Mouse (Mus musculus): ENCODE data around the gene Ncapd3.
A peak's percentile ranks its signal among the peaks of the same experiment; 100 is the strongest.

Ncapd3 gene

DNA sequence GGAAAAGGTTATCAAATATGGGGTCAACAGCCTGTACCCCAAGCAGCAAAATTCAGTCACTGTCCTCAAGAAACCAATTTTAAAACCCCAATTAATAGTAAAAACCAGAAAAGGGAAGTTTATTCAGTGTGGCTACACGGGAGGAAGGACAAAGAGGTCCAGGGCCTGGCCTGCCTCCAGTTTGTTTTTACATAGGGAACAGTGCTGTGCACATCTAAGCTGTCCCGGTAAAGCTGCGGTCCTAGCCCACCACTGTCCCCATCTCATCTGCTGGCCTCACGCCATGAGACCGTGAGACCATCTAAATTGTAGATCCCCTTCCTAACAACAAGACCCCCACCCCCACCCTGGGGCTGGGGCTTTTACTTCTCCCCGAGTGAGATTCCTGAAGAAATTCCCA is 95.5 kb downstream of the Ncapd3 start:
- no peak for DNase-seq

DNA sequence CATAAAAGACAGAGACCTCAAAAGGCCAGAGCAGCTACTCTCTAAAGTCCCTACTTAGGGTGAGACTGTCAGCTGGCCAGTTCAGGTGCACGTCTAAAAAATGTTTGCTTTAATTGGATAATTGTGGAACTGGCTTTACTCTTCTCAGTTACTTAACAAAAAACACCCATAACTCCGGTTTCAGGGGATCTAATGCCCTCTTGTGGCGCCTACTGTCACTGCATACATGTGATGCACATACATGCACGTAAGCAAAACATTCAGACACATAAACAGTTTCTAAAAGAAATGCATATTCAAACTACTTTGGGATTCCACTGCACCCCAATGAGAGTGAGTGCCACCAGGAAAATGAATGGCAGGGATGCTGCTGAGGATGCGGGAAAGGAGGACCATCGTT is 96.6 kb downstream of the Ncapd3 start:
- DNase-seq, result no peak

DNA sequence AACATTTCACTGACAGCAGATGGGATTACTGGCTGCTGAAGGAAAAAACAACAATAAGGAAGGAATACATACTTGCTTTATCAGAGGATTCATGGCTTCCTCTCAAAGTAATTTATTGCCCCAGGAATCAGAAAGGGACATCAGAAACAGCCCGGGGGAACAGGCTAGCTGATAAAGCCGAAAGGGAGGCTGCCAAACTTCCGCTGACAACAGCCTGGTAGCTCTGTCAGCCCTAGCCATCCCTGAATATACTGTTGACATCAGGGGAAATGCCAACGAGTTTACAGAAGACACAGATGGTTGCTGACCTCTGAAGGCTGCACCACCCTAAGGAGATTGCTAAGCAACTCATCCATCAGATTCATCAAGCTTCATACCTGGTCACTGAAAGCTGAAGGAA is 98.7 kb downstream of the Ncapd3 start:
- no peak for DNase-seq

DNA sequence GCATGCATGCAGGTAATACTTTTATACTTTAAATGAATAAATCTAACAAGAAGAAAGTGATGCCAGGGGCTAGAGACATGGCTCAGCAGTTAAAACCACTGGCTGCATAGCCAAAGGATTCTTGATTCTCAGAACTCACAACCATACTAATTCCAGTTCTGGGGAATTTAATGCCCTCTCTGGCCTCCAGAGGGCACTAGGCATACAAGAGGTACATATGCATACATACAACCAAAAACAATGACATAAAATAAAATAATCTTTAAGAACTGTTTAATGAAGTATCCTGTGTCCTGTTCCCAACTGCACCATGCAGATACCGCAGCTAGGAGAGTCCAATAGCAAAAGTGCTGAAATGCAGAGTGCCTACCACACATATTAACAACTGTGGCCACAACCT is 104.4 kb downstream of the Ncapd3 start:
- DNase-seq, result peak; percentile 56

DNA sequence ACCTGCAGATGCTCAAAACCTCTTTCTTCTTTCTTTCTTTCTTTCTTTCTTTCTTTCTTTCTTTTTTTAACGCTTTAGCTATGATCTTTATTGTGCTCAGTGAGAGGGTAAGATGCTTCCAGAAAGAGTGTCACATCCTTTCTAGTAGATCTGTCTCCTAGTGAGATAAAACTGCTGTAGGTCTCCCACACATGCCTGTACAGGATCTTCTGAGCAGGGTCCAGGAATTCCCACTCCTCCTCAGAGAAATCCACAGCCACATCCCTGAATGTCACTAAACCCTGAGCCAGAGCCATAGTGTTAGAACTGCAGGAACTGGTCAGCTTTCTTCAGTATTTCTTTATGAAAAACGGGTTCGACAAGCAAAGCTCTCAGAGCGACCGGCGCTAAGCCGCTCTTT is 105.4 kb downstream of the Ncapd3 start:
- DNase-seq, result no peak

DNA sequence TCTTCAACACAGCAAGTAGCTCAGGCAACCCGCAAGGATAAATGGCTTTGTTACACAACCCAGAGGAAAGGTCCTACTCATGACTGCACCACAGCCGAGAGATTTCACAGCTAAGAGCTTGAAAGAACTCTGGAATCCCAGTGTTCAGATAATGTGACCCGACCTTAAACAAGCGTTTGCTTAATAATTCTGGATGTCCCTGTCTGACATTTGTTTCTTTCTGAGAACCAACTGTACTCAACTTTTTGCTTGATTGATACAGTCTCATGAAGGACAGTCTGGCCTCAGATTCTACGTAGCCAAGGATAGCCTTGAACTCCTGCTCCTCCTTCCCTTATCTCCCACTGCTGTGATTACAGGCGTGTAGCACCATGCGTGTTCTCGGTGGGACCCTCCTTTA is 106.7 kb downstream of the Ncapd3 start:
- DNase-seq, result no peak

DNA sequence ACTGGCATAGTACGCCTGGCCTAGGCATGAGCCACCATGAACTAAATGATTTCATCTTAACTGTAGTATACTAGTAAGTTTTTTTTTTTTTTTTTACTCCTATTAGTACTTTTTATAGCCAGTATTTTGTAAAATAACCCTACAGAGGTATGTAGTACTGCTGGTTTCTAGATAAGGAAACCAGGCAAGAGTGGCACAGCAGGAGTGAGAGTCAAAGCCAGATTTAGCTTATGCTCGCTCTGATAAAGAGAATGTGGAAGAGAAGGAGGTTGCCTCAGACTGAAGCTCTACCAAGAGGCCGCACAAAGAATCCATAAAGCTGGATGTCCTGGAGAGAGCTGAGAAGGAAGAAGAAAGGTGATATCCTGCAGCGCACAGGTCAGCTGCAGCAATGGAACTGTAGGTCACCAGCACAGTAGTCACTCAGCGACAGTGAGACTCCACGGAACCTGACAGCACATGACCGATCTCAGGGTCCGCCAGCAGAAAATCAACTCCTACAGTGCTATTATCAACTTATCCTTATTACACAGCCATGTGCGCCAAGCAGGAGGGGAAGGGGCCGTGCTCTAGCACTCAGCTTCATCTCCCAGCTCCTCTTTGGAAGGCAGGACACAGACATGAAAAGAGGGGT is 110.6 kb downstream of the Ncapd3 start:
- no peak for DNase-seq

DNA sequence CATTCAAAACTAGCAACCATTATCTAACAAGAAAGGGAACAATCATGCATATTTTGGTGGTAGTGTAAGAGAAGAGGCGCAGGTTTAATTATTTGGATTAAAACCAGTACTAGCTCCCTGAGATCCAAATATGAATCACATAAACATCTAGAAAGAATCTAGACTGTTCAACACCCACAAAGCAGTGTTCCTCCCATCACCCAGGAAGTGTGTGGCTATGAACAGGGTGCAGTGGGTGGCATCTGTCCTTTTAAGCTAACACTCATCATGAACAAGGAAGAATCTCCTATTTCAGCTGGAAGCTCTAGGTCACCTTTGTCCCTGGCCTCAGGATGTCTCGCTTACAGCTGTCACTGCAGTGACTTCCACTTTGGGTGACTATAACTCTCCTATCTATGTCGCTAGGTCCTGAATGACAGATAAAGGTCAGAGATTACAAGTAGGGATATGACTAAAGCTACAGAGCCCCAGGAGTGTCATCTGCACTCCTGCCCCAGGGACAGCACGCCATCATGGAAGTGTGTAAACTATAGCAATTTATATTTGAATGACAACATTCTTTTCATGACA is 114.4 kb downstream of the Ncapd3 start:
- DNase-seq, result no peak

Measured in cerebellum, adult 9-11 months (tissue).